Mouse (Mus musculus): Measurements from ENCODE around the gene Dnajc15. TPM values are rescaled to one million over a fixed set of nuclear protein-coding genes. Genes with fewer than 3 reads are reported as not detected.

The Dnajc15 gene
- polyA plus RNA-seq, 1 experiment from 2014 or later, result 129 TPM

DNA sequence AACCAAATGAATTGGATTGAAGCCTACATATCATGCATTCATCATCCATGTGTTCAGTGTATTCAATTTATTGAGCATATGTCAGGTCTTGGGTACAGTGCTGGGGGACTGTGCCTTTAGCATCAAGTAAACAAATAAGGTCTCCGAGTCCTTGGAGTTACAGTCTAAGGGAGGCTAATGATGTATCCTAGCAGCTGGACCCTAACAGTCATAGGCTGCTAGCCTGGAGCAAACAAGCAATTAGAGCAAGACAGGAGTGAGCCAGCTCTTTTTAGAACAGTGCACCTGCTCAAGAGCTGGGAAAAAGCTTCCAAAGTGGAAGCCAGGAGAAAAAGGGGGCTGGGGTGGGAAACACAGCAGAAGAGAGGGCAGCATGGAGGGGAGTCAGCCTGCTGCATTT is 1.3 kb upstream of the Dnajc15 start:
- Histone ChIP-seq H3K36me3 (replicated peaks; ENCODE audit: control insufficient read depth, insufficient read depth, low read depth, low read length) (no peaks in the 10 kb centered on the region), H3K4me2 (ENCODE audit: low read depth, low read length) (no peak overlapping the region), H3K27ac (replicated peaks; ENCODE audit: low read depth, low read length) (no peak overlapping the region), H3K27me3 (ENCODE audit: control insufficient read depth, insufficient read depth, low read length) (no peaks in the 10 kb centered on the region), H3K4me3 (ENCODE audit: low read depth, low read length) (no peak overlapping the region), H3K9me3 (replicated peaks; ENCODE audit: control insufficient read depth, low read length) (no peaks in the 10 kb centered on the region), H3K9ac (replicated peaks; ENCODE audit: low read length) (no peak overlapping the region), H3K4me1 (ENCODE audit: control insufficient read depth, insufficient read depth, low read length) (no peaks in the 10 kb centered on the region)
- ATAC-seq (replicated peaks; ENCODE audit: insufficient number of reproducible peaks, low FRiP score, low TSS enrichment, low read depth) (no peak), DNase-seq (ENCODE audit: low spot score) (no peak)
- WGBS, result 76% methylated on average over 1 of the region's 1 CpGs

DNA sequence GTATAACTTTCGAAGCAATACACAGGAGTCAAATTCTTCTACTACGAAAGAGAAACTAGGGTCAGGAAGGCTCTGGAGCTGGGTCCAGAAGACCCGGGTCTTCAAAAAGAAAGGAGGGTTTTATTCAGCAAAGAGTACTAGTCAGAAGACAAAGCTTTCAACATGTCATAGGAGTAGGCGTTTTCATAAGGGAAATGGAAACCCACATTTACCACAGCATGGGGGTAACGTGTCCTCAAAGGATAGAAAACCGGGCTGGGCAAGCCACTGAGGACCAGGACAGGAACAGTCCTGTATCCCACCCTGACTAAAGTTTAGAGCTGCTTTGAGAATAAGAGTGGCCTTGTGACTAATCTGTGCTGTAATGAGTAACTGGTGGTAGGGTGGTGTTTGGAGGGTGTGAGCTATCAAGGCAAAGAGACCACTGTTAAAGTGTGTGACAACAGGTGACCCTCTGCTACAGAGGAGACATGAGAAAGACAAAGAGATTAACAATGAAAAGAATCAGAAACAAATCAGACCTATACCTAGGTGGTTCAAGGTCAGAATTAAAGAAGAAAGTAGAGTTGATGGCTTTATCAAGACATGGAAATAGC is 3.4 kb downstream of the Dnajc15 start:
- Histone ChIP-seq H3K4me3 (ENCODE audit: low read depth, low read length) (no peak overlapping the region), H3K36me3 (replicated peaks; ENCODE audit: control insufficient read depth, insufficient read depth, low read depth, low read length) (no peaks in the 10 kb centered on the region), H3K4me2 (ENCODE audit: low read depth, low read length) (no peak overlapping the region), H3K9me3 (replicated peaks; ENCODE audit: control insufficient read depth, low read length) (no peaks in the 10 kb centered on the region), H3K27ac (replicated peaks; ENCODE audit: low read depth, low read length) (no peak overlapping the region), H3K4me1 (ENCODE audit: control insufficient read depth, insufficient read depth, low read length) (no peaks in the 10 kb centered on the region), H3K9ac (replicated peaks; ENCODE audit: low read length) (no peak overlapping the region), H3K27me3 (ENCODE audit: control insufficient read depth, insufficient read depth, low read length) (no peaks in the 10 kb centered on the region)
- DNase-seq (ENCODE audit: low spot score), result no peak
- WGBS, result 91% methylated on average over 6 of the region's 6 CpGs
- no peak for ATAC-seq (replicated peaks; ENCODE audit: insufficient number of reproducible peaks, low FRiP score, low TSS enrichment, low read depth)

DNA sequence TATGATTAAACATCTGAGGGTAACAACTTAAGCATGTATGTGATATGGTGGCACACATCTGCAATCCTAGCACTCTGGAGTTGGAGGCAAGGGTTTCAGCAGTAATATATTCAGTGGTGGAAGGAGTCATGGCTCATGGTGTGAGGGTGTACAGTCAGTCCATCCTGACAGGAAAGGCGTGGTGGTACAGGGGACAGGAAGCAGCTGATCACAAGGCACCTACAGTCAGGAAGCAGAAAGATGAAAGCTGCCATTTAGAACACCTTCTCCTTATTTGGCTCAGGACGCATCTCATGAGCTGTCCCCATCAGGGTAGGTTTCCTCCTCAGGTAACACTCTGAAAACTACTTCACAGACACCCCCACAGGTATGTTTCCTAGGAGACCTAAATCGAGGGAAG is 4.0 kb downstream of the Dnajc15 start:
- no peak overlapping the region for H3K4me2 ChIP-seq (ENCODE audit: low read depth, low read length)
- no peaks in the 10 kb centered on the region for H3K36me3 ChIP-seq (replicated peaks; ENCODE audit: control insufficient read depth, insufficient read depth, low read depth, low read length)
- ATAC-seq (replicated peaks; ENCODE audit: insufficient number of reproducible peaks, low FRiP score, low TSS enrichment, low read depth), result no peak
- H3K4me1 ChIP-seq (ENCODE audit: control insufficient read depth, insufficient read depth, low read length), result no peaks in the 10 kb centered on the region
- no peaks in the 10 kb centered on the region for H3K9me3 ChIP-seq (replicated peaks; ENCODE audit: control insufficient read depth, low read length)
- no peaks in the 10 kb centered on the region for H3K27me3 ChIP-seq (ENCODE audit: control insufficient read depth, insufficient read depth, low read length)
- H3K4me3 ChIP-seq (ENCODE audit: low read depth, low read length), result no peak overlapping the region
- 86% methylated on average over 3 of the region's 3 CpGs for WGBS
- H3K27ac ChIP-seq (replicated peaks; ENCODE audit: low read depth, low read length), result no peak overlapping the region
- no peak for DNase-seq (ENCODE audit: low spot score)
- H3K9ac ChIP-seq (replicated peaks; ENCODE audit: low read length), result no peak overlapping the region

- no peaks in the 10 kb centered on the region for H3K9me3 ChIP-seq (replicated peaks; ENCODE audit: control insufficient read depth, low read length)
- 90% methylated on average over 5 of the region's 5 CpGs for WGBS
- ATAC-seq (replicated peaks; ENCODE audit: insufficient number of reproducible peaks, low FRiP score, low TSS enrichment, low read depth) (no peak), DNase-seq (ENCODE audit: low spot score) (no peak)
- no peaks in the 10 kb centered on the region for H3K36me3 ChIP-seq (replicated peaks; ENCODE audit: control insufficient read depth, insufficient read depth, low read depth, low read length)
- H3K4me1 ChIP-seq (ENCODE audit: control insufficient read depth, insufficient read depth, low read length), result no peaks in the 10 kb centered on the region
- H3K4me2 ChIP-seq (ENCODE audit: low read depth, low read length), result no peak overlapping the region
- no peak overlapping the region for H3K9ac ChIP-seq (replicated peaks; ENCODE audit: low read length)
- no peak overlapping the region for H3K4me3 ChIP-seq (ENCODE audit: low read depth, low read length)
- H3K27ac ChIP-seq (replicated peaks; ENCODE audit: low read depth, low read length), result no peak overlapping the region
- H3K27me3 ChIP-seq (ENCODE audit: control insufficient read depth, insufficient read depth, low read length), result no peaks in the 10 kb centered on the region
Measured at GRCm38 (mm10) chr14:77867601-77868000, 7.3 kb downstream of the Dnajc15 start.

- Histone ChIP-seq H3K9me3 (replicated peaks; ENCODE audit: control insufficient read depth, low read length) (no peaks in the 10 kb centered on the region), H3K4me2 (ENCODE audit: low read depth, low read length) (no peak overlapping the region), H3K9ac (replicated peaks; ENCODE audit: low read length) (no peak overlapping the region), H3K27ac (replicated peaks; ENCODE audit: low read depth, low read length) (no peak overlapping the region), H3K4me3 (ENCODE audit: low read depth, low read length) (no peak overlapping the region), H3K27me3 (ENCODE audit: control insufficient read depth, insufficient read depth, low read length) (no peaks in the 10 kb centered on the region), H3K4me1 (ENCODE audit: control insufficient read depth, insufficient read depth, low read length) (no peaks in the 10 kb centered on the region), H3K36me3 (replicated peaks; ENCODE audit: control insufficient read depth, insufficient read depth, low read depth, low read length) (no peaks in the 10 kb centered on the region)
- ATAC-seq (replicated peaks; ENCODE audit: insufficient number of reproducible peaks, low FRiP score, low TSS enrichment, low read depth), result no peak
- WGBS, result 88% methylated on average over 6 of the region's 6 CpGs
- DNase-seq (ENCODE audit: low spot score), result no peak
Measured at GRCm38 (mm10) chr14:77864510-77864909, 10.4 kb downstream of the Dnajc15 start.

- H3K36me3 ChIP-seq (replicated peaks; ENCODE audit: control insufficient read depth, insufficient read depth, low read depth, low read length), result no peaks in the 10 kb centered on the region
- H3K4me1 ChIP-seq (ENCODE audit: control insufficient read depth, insufficient read depth, low read length), result no peaks in the 10 kb centered on the region
- ATAC-seq (replicated peaks; ENCODE audit: insufficient number of reproducible peaks, low FRiP score, low TSS enrichment, low read depth) (no peak), DNase-seq (ENCODE audit: low spot score) (no peak)
- no peak overlapping the region for H3K9ac ChIP-seq (replicated peaks; ENCODE audit: low read length)
- no peaks in the 10 kb centered on the region for H3K27me3 ChIP-seq (ENCODE audit: control insufficient read depth, insufficient read depth, low read length)
- 91% methylated on average over 3 of the region's 3 CpGs for WGBS
- no peak overlapping the region for H3K4me2 ChIP-seq (ENCODE audit: low read depth, low read length)
- H3K9me3 ChIP-seq (replicated peaks; ENCODE audit: control insufficient read depth, low read length), result no peaks in the 10 kb centered on the region
- no peak overlapping the region for H3K4me3 ChIP-seq (ENCODE audit: low read depth, low read length)
- no peak overlapping the region for H3K27ac ChIP-seq (replicated peaks; ENCODE audit: low read depth, low read length)
Measured at GRCm38 (mm10) chr14:77864051-77864450, 10.9 kb downstream of the Dnajc15 start.

GRCm38 (mm10) chr14:77860841-77861560 is 13.9 kb downstream of the Dnajc15 start:
- no peak overlapping the region for H3K9ac ChIP-seq (replicated peaks; ENCODE audit: low read length)
- no peaks in the 10 kb centered on the region for H3K9me3 ChIP-seq (replicated peaks; ENCODE audit: control insufficient read depth, low read length)
- no peaks in the 10 kb centered on the region for H3K27me3 ChIP-seq (ENCODE audit: control insufficient read depth, insufficient read depth, low read length)
- no peak for ATAC-seq (replicated peaks; ENCODE audit: insufficient number of reproducible peaks, low FRiP score, low TSS enrichment, low read depth)
- no peak overlapping the region for H3K4me2 ChIP-seq (ENCODE audit: low read depth, low read length)
- WGBS, result 50% methylated on average over 5 of the region's 5 CpGs
- no peak for DNase-seq (ENCODE audit: low spot score)
- H3K4me1 ChIP-seq (ENCODE audit: control insufficient read depth, insufficient read depth, low read length), result no peaks in the 10 kb centered on the region
- H3K4me3 ChIP-seq (ENCODE audit: low read depth, low read length), result no peak overlapping the region
- no peaks in the 10 kb centered on the region for H3K36me3 ChIP-seq (replicated peaks; ENCODE audit: control insufficient read depth, insufficient read depth, low read depth, low read length)
- no peak overlapping the region for H3K27ac ChIP-seq (replicated peaks; ENCODE audit: low read depth, low read length)

DNA sequence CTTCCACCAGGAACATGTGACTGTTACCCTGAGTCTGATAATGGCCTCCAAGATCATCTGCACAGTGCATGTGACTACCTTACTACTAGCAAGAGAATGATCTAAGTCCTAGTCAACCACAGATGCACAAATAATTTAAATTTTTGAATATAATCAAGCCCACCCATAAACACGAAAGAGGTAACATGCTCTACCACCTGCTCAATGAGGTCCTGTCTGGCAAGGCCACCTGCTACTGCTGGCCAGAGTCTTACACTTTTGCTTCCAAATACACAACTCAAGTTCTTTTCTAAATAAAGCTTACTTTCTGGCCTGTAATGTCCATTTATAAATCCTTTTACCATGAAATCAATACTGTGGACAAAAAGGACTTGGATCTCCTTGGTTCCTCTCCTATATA is 15.0 kb downstream of the Dnajc15 start:
- ATAC-seq (replicated peaks; ENCODE audit: insufficient number of reproducible peaks, low FRiP score, low TSS enrichment, low read depth), result no peak
- no peaks in the 10 kb centered on the region for H3K4me1 ChIP-seq (ENCODE audit: control insufficient read depth, insufficient read depth, low read length)
- no peaks in the 10 kb centered on the region for H3K36me3 ChIP-seq (replicated peaks; ENCODE audit: control insufficient read depth, insufficient read depth, low read depth, low read length)
- H3K4me2 ChIP-seq (ENCODE audit: low read depth, low read length), result no peak overlapping the region
- H3K27me3 ChIP-seq (ENCODE audit: control insufficient read depth, insufficient read depth, low read length), result no peaks in the 10 kb centered on the region
- no peak overlapping the region for H3K4me3 ChIP-seq (ENCODE audit: low read depth, low read length)
- no peaks in the 10 kb centered on the region for H3K9me3 ChIP-seq (replicated peaks; ENCODE audit: control insufficient read depth, low read length)
- no peak overlapping the region for H3K9ac ChIP-seq (replicated peaks; ENCODE audit: low read length)
- DNase-seq (ENCODE audit: low spot score), result no peak
- WGBS, result 91% methylated on average over 1 of the region's 1 CpGs
- H3K27ac ChIP-seq (replicated peaks; ENCODE audit: low read depth, low read length), result no peak overlapping the region
